Mouse (Mus musculus) testis, postnatal 14 days (tissue): ENCODE measurements around the gene Gp5.

Experiments
- DNase-seq: peaks from one replicate; pipeline ENCODE4 v3.0.0; 2021; ENCODE audit warnings: low spot score

Gene Gp5

DNA sequence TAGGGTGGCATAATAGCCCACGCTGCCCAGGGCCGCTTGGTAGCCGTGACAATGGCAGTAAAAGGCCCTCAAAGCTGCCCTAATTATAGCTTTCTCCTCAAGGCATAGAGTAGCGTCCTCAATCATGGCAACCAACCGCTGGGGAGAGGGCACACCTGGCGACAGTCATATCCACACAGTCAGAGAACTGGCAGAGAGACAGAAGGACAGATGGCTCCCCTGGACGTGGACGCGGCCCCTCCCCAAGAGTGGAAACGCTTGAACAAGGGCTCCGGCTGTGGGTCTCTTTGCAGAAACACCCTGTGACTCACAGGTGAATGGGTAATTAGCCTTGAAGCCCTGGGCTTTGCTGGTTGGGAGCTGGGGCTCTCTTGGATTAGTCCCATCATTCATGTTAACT lies 32.2 kb downstream of the Gp5 start:
- DNase-seq: no peak

DNA sequence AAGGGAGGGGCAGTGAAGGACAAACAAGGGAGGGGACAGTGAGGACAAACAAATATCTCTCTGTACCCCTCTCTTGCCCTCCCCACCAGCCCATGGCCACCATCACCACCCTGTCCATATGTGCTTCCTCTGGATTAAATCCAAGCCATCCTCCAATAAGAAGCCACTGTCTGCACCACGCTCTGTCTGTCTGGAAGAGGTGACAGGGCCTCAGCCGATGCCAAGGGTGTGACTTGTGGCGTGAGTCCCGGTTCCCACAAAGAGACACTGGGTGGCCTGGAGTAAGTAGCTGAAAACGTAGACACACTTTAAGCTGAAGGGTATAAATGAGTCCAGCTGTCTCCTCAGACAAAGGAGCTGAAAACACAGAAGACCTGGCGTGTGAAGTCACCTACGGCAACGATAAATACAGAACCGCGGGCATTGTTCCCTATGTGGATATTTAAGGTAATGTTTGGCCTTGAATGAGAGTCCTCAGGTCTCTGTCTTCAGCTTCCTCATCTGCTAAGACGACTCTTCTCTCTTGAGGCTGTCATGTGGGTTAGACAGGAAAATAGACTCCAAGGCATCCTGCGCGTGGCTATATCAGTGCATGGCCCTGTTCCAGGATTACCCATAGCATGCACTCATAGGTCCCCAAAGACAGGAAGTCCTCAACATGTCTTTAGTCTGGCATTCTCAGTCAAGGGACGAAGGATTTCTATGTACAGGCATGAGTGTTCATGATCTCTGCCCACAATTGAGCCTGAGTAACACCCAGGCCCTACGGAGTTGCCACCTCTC lies 34.8 kb downstream of the Gp5 start:
- DNase-seq: no peak

DNA sequence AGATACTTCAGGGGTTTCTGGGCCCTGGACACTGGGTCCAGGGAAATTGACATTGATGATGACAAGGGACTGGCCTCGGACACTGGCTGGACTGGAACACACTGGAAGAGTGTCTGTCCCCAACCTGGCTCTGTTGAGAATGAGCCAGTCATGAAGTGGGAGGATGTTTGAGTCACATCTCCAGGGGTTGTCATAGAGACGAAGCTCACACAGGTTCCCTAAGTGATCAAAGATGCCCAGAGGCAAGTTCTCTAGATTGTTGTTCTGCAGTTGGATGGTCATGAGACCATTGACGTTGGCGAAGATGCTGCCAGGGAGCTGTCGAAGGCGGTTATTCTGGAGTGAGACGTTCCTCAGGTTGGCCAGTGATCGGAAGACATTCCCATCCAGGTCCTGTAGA lies 37.5 kb downstream of the Gp5 start:
- DNase-seq: no peak

DNA sequence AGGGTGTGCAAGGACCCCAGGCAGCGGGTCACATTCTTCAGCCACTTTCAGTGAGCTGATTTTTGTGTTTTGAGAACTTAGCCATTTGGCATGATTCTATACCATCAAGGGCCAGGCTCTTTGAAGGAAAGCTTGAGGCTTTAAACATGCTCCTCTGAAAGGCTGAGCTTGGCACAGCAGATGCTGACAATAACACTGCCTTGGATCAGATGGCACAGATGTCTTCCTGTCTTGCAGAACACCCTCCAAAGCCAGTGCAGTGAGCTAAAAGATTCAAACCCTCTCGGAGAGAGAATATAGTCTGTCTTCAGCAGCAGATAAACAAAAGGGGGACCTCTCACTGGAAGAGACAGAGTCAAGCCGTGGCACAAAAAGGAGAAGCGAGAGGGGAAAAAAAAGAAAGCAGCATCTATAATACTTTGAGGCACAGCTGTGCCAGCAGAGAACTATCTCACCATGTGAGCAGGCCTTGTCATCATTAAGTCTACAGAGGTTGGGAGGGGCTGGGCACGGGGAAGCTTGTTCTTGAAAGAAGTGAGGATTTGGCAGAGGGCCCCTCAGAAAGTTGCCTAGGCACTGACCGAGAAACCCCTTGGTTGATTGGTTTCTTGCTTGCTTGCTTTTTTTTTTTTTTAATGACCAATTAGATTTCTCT lies 38.5 kb downstream of the Gp5 start:
- DNase-seq: no peak

DNA sequence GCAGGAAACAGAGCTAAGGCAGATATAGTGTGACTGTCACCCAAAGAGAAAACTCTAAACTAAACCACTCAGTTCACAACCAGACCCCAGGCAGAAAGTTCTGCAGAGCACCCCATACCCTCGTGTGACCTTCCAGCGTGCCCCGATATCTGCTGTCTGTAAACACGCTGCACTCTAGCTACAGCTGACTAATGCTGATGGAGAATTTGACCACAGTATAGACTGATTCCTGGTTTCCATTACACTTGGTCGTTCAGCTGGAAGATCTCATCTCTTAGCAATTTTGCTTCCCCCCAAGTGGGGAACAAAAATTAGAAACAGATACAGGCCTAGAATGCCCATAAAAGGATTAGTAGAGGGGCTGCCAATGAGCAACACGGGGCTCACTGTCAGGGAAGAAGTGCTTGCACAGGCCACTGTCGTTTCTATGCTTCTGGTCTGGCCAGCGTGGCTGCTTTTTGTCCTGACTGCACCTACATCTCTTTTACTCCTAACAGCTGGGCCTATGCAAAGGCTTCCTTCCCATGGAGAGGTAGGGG lies 39.3 kb downstream of the Gp5 start:
- DNase-seq: no peak

DNA sequence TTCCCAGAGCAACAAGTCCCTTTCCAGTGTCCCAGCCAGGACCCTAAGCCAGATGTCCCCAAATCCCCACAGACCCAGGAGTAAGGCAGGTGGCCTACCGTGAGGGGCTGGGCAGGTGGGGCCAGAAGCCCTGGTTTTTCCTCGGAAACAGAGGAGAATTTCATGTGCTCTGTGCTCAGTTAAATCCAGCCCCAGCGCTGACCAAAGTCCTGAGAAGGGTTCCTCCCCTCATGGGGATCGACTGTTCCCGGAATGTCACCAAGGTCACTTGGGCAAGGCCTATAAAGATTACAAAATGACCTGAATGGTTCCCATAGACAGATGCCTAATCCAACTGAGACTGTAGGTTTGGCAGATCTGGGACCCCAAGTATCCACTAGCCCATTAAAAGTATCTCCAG lies 43.2 kb downstream of the Gp5 start, which contains the start of gene Cpn2:
Gene Cpn2, minus strand, starts transcription at position 141 of the 400 bp plus-strand sequence.
- DNase-seq: no peak

DNA sequence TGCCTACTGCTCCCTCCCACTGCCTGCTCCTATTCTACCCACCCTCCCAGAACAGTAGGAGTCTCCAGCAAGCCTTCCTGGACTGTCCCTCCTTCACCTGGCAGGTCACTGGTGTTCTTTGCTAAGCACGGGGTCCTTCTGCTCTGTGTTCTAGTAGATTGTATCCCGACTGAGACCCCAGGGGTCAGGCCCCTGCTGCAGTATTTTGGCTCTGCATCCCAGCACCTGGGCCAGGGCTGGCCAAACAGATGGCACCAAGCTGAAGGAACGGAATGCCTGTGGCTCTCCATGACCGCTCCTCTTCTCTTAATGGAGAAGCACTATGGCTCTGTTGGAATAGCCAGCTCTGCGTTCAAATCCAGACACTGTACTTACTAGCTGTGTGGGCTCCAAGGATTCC lies 44.0 kb downstream of the Gp5 start:
- no peak for DNase-seq

DNA sequence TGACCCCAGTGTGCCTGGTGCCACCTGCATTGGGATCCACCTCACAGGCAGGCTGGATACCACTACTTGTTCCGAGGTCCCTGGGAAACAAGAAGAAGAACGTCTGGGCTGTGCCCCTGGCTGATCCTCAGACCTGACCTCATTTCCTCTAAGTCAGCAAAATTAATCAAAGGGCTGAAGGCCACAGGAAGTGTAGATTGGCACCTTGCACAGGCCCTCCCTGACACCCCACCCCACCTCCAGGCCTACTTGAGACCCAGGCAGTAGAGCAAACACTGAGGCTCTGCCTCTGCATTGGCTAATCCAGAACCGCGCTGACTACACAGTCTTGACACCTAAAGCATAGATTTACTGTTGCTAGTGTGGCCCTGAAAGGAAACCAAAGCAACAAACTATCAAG lies 45.0 kb downstream of the Gp5 start:
- DNase-seq: no peak

DNA sequence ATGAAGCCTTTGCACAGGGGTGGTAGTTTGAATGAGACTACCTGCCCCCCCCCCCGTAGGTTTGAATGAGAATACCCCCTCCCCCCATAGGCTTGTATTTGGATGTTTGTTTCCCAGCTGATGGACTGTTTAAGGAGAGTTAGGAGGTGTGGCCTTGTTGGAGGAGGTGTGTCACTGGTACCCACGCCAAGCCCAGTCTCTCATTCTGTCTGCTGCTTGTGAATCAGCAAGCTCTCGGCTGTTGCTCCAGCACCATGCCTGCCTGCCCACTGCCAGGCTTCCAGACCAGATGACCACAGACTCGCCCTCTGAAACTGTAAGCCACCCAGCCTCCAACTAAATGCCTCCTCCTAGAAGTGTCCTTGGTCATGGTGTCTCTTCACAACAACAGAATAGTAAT lies 47.4 kb downstream of the Gp5 start:
- DNase-seq: no peak

DNA sequence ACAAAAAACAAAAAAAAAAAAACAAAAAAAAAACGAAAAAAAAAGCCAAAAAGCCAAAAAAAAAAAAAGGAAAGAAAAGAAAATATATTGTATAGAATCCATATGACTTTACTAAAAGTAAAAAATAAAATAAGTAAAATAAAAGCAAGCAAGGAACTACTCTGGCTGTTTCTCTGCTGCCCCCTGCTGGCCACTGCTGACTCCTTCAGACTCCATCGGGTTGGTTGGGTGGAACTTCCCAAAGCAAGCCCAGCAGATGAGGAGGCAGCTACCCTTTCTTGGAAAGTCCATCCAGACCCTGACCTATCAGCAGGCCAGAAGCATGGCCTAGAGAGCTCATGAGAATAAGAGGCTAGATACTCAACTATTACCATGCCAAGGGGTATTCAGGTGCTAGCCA lies 47.9 kb downstream of the Gp5 start:
- peak; percentile 44 for DNase-seq

DNA sequence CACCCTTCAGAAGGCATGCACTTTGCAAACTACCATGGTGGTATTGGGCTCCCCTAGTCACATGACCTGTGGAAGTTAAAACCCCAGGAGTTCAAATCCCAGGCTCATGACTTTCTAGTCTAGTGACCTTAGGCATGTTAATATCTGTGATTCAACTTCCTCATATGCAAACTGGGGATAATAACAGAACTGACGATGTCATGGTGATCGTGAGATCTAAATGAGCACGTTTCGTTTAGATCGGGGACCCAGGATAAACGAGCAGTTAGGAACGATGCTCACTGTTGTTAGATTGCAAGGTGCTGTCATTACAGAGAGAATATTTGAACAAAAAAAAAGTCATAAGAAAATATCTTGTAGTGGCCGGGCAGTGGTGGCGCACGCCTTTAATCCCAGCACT lies 48.4 kb downstream of the Gp5 start:
- no peak for DNase-seq

DNA sequence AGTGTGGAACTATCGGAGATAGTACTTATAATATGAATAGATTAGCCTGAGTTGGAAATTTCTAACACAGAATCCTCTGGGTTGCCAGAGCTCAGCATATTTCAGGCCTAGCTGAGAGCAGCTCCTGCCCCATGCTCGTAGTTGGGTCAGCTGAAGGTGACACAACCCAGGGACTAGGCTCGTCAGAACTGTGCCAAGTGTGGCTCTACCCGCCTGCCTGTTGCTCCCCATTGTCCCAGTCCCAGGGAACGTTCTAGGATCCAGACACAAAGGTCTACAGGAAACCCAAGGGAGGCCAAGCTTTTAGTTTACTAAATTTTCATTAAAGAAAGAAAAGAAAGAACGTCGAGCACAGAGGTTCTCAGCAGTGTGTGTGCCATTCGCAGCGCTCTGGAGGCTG lies 49.2 kb downstream of the Gp5 start:
- no peak for DNase-seq

DNA sequence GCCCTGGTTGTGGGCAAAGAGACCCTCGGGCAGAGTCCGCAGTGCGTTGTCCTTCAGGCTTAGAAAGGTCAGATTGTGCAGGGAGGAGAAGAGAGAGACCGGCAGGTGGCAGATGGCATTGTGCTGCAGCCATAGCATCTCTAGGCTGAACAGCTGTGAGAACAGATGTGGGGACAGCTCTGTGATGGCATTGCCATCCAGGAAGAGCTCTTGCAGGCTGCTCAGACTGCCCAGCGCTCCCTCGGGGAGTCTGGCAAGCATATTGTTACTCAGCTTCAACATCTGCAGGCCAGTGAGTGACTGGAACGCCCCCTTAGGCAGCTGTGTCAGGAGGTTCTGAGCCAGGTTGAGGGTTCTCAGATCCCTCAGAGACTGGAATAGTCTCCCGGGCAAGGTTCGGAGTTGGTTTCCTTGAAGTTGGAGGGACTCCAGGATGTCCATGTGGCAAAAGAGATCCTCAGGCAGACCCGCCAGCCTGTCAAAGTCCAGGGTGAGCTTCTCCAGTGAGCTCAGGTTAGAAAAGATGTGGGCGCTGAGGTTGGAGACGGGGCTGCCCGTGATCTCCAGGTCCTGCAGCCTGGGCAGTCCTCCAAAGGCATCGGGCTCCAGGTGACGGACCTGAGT lies 50.5 kb downstream of the Gp5 start:
- no peak for DNase-seq

DNA sequence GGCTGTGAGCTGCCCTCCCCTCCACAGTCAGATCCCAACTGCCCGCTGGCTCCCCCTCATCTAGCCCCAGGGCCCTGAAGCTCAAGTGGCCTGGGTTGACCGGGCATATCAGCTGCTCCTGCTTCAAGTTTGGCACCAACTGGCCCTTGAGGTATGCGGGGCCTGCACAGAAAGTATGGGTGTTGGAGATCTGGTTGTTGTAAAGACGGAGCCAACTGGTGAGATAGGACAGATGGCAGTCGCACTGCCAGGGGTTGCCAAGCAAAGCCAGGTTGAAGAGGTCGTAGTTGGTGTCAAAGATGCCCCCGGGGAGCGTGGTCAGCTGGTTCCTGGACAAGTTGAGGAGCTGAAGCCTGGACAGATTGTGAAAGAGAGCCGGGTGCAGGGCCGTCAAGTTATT lies 51.1 kb downstream of the Gp5 start:
- no peak for DNase-seq

DNA sequence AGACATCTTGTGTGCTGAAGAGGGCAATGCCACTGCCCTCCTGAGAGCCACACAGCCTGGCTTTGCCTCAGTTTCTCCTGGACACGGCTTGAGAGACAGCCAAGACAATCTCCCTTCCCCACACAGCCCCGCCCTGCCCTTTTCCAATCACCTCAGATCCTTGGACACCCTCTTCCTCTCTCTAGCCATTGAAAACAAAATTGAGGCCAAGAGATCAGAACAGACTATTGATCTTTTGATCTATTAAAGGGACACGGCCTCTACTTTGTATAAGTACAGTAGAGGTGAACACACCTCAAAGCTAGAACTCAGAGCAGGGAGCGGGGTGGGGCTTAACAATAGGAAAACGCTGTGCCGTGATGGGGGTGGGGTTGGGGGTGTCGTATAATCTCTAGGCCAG lies 52.1 kb downstream of the Gp5 start:
- DNase-seq: no peak

DNA sequence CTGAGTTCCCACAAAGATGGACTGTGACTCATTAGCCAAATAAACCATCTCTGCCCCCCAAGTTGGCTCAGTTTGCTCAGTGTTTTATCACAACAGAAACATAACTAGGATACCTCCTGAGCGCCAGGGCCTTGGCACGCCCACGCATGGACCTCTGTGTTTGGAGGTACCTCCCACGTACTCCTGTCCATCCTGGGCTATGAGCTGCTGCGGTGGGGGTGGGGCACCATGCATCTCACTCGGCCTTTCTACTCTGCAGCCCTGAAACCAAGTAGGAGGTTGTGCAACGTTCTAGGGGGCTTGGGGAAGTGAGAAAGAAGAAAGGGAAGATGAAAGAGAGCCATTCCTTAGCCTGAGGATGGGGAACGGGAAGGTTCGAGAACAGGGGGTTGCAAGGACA lies 52.9 kb downstream of the Gp5 start:
- no peak for DNase-seq
